Mouse (Mus musculus): ENCODE measurements around the gene Adgra1. TPM values are rescaled to one million over a fixed set of nuclear protein-coding genes. Genes with fewer than 3 reads are reported as not detected.

Adgra1 gene
- total RNA-seq, 2 experiments from 2014 or later = not detected

DNA sequence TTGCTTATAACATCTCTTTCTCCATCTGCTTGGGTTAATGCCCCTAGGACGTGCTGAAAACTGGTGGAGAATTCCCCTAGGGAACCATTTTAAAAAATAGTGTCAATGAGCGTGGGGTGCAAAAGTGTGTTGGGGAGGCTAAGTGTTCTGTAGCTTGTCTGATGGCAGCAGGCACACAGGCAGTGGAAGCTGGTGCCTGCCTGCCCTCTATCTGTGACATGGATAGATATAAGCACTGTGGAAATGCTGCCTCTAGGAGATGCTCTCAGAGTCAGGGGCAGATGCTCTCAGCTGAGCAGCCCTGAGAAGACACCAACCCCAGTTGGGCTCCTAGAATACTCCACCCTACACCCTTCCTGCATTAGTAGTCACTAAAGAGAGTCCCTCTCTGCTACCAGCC, 11.1 kb downstream of the Adgra1 start:
- no peak for ATAC-seq (replicated peaks; ENCODE audit: poor library complexity)

DNA sequence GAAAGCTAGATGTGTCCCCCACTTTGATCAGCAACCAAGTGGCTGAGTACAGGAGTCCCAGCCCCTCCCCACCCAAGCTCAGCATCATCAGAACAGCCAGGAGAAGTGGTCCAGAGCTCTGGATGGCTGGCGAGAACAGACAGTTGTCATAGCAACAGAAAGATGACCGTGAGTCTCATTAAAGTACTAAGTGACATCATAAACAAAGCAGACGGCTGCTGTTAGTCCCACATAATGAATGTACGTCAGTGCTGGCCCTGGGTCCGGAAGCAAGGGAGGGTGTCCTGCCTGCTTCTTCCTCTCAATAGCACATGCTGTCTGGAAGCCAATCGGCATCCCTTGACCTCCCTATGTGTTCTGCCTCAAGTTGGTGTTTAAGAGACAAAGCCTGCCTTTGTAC, 16.2 kb downstream of the Adgra1 start:
- ATAC-seq (replicated peaks; ENCODE audit: poor library complexity) = no peak

DNA sequence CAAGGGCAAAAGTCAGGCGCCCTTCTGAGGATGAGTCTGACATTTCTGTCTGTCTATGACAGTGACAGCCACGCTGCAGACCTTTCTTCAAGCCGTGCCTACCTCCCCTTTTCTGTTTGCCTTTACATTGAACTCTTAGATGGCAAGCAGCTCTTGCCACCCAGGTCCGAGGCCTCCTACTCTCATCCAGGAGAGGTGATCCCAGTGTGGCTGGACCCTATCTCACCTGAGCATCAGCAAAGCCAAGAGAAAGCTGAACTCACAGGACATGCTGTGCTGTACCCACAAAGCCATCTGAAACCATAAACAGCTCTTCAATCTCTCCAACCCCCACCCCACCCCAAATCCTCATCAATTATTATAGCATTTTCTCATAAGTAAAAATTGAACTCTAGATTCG, 16.7 kb downstream of the Adgra1 start:
- ATAC-seq (replicated peaks; ENCODE audit: poor library complexity) = no peak

DNA sequence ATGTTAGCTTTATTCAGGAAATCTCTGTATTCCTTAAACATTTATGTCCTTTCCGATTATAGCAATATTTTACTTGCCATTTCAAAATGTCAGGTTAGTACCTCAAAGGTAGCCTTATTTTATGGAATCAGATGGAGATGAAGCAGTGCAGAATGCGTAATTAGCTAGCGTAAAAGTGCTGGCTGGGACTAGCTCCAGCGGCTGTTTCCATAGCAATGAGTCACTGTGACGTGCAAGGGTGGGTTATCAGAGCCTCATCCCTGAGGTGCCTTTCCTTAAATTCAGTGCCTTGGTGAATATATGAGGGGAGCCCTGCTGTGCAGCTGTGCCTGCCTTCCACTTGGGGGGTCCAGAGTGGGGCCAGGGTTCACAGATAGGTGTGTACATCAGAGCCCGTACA, 17.1 kb downstream of the Adgra1 start:
- no peak for ATAC-seq (replicated peaks; ENCODE audit: poor library complexity)

DNA sequence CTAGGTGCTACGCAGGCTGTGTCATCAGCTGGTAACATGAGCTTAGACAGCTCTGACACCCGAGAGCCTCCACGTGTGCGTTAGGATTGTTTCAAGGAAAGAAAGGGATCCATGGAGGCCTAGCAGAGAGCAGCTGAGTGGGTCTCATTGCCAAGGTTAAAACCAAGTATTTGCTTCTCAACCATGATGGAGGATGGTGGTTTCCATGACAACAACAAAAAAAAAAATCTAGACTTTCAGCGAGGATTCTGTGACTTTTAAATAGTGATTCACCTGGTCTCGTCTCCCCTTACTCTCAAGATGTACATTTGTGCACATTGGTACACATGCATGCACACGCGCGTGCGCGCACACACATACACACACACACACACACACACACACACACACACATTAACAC, 21.3 kb downstream of the Adgra1 start:
- no peak for ATAC-seq (replicated peaks; ENCODE audit: poor library complexity)

DNA sequence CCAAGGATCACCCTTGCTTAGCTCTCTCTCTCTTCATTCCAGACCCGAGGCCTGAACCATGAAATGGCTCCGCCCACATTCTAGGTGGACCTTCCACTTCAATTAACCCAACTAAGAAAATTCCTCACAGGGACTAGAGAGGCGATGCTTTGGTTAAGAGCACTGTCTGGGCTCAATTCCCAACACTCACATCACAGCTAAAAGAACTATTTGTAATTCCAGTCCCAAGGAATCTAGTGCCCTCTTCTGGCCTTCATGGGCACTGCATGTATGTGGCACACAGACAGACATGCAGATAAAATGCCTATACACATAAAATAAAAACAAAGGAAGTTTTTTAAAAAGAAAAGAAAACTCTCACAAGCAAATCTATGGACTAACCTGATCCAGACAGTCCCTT, 27.4 kb downstream of the Adgra1 start:
- peak; percentile 79; the same call in 1 of the 2 replicates for ATAC-seq (replicated peaks; ENCODE audit: poor library complexity)

DNA sequence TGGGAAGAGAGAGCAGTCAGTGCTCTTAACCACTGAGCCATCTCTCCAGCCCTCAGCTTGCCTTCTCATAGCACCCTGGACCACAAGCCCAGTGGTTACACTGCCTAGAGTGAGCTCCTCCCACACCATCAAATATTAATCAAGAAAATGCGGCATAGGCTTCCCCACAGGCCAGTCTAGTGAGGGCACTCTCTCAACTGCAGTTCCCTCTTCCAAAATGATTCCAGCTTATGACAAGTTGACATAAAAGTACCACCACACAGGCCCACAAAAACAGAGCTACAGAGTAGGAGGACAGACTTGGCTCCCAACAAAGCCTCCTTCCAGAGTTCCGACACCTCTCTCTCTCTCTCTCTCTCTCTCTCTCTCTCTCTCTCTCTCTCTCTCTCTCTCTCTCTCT, 29.1 kb downstream of the Adgra1 start:
- ATAC-seq (replicated peaks; ENCODE audit: poor library complexity) = no peak

DNA sequence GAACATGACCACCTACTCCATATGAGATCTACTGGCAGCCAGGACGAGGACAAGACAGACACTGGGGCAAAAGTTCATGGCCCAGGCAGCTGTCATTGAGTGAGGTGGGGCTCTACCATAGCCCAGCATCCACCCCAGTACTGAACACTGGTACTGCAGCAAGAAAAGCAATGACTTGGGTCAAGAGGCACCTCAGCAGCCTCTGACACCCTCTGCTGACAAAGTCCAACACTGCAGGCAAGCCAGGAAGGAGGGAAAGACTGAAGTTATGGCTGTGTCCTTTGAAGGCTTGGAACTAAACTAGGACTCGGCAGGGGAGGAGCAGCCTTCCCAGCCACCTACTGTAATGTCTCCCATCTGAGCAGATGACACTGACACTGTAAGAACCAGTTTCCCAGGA, 30.3 kb downstream of the Adgra1 start:
- no peak for ATAC-seq (replicated peaks; ENCODE audit: poor library complexity)

DNA sequence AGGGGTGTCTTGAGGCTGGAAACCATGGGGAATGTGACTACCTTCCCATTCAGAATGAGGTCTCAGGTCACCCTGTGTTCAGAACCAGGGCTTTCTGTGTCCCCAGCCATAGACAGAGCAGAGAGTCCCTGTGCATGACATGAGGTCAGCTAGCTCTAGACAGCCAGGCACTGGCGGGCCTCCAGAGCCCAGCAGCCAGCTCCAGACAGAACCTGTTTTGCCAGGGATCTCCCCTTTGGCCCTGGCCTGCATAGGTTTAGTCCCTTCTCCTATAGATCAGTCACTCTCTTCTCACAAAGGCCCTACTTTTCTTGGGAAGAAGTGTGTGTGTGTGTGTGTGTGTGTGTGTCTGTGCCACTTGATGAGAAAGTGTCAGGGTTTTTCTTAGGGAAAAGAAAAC, 30.9 kb downstream of the Adgra1 start:
- ATAC-seq (replicated peaks; ENCODE audit: poor library complexity) = no peak

DNA sequence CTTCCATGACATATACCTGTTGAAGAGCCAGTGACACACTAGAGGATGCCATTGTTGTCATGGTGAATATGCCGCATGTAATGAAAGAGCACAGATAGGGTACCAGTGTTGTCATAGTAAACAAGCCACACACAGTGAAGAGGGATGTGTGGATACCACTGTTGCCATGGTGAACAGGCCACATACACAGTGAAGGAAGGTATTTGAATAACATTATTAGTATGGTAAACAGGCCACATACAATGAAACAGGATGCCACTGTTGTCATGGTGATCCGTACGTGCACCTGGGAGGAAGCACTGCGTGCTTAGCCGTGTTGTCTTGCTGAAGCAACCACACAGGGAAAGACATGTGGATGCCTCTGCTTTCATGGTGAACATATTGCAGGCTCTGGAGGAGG, 37.0 kb downstream of the Adgra1 start:
- no peak for ATAC-seq (replicated peaks; ENCODE audit: poor library complexity)

DNA sequence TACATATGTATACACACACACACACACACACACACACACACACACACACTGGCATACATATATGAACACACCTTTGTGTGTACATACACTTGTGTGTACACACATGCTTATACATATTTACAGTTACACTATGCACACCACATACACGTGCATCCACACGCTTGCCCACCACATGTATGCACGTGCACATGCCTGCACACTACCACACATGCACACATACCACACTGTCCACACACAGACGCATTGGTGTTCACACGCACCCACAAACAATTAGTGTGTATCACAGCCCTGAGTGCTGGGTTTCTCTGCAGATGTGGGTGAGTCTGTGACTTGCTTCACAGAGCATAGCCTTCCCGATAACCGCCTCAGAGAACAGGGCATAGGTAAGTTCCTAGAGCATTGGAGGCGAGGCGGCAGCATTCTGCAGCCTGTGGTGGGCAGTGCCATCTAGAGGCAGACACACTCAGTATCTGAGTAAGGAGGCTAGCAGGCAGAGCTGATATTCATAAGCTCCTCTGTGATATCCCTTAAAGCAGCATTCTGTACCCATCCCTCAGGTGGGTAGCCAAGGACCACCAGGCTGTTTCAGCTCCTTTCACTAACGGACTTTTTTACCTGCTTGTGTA, 43.3 kb downstream of the Adgra1 start:
- ATAC-seq (replicated peaks; ENCODE audit: poor library complexity) = no peak

DNA sequence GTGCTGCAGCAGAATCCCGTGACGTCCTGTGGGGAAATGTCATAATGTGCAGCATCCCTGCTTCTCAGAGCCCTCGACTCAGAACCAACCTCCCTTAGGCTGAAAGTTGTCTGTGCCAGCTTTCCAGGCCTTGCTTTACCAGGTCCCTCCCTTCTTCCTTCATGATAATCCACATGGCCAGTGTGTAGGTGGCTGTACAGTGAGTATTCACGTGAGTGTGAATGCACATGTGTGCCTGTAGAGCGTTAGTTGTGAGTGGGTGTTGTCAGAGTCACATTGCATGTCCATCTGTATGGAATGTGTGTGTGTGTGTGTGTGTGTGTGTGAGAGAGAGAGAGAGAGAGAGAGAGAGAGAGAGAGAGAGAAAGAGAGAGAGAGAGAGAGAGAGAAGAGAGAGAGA, 44.1 kb downstream of the Adgra1 start:
- ATAC-seq (replicated peaks; ENCODE audit: poor library complexity) = no peak

DNA sequence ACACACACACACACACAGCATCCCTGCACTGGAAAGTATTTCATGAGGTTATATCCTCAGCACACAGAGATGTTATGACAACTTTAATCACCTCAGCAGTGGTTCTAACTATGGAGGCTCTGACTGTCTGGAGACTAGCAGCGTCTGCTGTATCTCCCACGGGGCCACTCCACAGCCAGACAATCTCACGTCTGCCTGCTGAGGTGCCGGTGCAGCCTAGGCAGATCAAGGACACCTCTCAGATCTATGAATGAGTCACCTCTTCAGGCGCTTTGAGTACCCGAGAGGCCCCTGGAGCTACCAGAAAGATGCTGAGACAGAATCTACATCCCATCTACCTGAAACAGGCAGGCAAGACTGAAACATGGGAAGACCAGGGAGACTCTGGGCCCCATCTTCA, 44.6 kb downstream of the Adgra1 start:
- ATAC-seq (replicated peaks; ENCODE audit: poor library complexity) = no peak

DNA sequence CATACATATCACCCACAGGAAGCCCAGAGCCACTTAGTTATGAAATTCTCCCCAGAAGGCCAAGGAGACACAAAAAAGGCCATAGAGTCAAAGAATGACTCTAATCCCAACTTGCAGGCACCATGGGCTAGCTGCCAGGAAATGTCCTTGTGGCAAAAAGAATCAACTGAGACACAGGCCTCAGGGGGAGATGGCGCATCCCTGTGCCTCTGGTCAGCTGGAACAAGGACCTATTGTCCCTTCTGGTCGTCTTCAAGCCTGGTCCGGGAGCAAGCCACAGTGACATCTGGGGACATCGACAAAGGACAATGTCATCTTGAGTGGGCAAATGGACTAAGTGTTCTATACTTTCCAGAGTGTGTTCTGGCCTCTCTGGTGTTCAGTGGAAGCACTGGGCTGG, 49.6 kb downstream of the Adgra1 start:
- ATAC-seq (replicated peaks; ENCODE audit: poor library complexity) = no peak

DNA sequence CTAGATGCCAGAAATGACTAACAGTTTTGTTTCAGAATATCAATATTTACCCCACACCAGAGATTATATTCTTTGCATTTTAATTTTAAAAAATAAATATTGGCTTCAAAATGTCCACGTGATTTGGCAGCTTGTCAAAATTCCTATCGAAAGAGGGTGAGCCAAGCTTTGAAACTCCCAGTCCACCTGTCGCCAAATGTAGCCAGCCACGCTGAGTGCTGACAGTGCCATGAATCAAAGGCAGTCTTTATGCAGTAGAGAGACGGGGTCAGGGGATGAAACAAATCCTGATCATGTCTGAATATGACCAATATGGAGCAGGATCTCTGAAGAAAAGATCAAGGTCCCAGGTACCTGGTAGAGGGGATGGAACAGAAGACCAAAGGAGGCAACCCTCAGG, 57.8 kb downstream of the Adgra1 start:
- no peak for ATAC-seq (replicated peaks; ENCODE audit: poor library complexity)

DNA sequence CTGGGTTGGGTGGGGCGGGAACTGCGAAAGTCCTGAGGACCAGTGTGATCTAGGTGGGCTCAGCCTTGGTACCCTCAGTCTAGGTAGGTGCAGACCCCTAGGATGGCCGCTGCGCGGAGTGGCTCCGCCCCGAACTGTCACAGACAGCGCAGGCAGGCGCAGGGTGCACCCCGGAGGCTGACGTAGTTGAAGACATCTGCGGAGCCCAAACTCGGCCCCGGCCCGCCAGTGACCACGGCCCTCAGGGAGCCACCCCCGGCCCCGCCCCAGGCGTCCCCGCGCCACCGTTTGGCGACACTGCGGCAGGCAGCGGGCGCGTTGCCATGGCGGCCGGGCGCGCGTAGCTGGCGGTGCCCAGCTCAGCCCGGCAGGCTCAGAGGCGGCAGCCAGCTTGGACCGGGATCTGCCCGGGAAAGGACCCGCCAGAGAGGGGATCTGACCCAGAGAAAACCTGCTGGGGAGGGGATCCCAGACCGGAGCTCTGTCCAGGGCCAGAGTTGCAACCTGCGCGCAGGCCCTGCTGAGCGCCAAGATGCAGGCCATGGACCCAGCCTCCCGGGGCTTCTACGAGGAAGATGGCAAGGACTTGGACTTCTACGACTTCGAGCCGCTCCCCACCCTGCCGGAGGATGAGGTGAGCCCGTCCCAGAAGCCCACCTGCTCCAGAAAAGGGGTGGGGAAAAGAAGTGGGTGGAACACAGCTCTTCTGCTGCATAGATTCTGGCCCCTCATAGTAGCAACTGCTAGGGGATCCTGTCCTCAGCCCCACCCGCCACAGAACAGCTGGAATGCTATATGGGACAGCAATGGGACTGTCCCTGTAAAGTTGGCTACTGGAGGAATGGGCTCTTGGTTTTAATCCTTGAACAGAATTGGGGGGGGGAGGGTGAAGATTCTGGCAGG, 60.9 kb downstream of the Adgra1 start, which contains the start of gene Kndc1:
TSS of gene Kndc1 (plus strand) at position 42 of the 903 bp plus-strand sequence.
- no peak for ATAC-seq (replicated peaks; ENCODE audit: poor library complexity)

DNA sequence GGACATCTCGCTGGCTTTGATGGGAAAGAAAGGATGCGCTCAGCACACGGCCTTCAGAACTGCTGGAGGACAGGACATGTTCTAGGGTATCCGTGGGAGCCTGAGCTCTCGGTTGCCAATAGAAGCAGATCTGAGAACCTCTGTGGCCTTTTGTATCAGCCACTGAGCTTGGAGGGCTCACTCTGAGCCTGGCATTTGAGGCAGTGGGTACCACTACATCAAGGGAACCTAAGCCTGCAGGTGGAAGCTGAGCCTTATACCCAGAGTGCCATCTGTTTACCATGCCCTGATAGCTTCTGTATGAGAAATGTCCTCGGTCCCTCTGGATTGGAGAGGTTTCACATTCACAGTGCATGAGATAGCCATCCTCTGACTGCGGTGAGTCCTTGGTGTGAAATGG, 62.3 kb downstream of the Adgra1 start:
- ATAC-seq (replicated peaks; ENCODE audit: poor library complexity) = no peak

DNA sequence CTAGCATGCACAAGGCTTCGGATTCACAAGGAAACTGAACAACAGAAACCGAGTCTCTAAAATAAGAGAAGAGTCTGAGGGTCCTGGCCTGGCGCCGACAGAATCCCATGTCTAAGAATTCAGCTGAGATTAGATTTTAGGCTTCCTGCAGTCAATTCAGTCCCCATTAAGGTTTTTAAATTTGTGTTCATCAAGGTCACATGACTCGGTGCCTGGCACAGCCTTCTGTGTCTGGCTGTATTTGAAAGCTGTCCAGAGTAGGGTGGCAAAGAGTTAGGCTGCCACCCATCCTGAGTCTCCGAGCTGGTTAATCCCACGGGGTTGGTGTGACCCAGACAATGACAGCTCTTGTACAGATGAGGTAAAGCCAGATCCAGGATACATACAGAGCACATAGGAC, 62.8 kb downstream of the Adgra1 start:
- no peak for ATAC-seq (replicated peaks; ENCODE audit: poor library complexity)

DNA sequence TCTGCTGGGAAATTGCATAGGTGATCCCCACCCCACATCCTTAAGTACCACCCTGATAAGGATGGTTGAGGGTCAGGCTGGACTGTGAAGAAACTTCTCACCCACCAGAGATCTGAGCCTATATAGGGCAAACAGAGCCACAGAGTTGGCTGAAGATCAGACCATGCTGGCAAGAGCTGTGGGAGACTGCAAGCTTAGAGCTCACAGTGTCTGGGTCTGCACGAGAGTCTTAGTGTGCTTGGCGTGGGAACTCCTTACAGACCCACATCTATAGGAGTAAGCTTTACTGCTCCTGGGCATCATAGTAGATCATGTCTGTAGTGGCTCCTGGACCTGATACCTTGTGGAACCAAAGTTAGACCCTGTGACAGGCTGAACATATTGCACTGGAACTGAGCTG, 64.6 kb downstream of the Adgra1 start:
- no peak for ATAC-seq (replicated peaks; ENCODE audit: poor library complexity)

DNA sequence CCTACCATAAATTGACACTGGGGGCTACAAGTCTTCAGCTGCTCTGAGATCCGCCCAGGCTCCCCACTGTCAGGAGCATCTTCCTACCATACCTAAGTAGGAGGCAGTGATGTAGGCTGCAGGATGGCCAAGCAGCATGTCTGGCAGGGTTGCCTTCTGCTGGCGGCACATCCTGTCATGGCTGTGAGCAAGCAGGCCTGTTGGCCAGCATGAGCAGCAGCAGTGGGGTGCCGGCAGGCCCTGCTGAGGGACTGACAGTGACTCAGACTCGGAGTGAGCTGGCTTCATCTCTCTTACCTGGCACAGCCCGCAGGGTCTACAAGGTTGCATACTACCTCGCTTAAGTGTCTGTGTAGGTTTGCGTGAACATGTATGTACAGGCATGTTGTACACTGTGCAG, 65.5 kb downstream of the Adgra1 start:
- ATAC-seq (replicated peaks; ENCODE audit: poor library complexity) = no peak

DNA sequence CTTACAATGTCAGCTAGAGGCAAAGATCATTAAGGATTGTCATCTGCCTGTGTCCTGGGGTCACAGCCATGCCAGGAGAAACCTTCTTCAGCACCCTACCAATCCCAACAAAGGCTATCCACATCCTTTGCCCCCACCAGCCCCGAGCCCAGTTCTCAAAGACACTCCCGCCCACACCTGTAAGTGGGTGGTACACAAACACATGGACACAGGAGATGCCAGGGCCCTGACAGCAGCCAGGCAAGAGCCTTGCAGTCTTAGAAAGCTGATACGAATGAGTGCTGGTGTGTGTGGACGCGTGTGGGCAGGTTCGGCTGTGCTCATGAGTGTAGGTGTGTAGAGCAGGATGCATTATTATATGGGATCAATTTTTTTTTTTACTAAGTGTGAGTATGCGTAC, 66.5 kb downstream of the Adgra1 start:
- no peak for ATAC-seq (replicated peaks; ENCODE audit: poor library complexity)

DNA sequence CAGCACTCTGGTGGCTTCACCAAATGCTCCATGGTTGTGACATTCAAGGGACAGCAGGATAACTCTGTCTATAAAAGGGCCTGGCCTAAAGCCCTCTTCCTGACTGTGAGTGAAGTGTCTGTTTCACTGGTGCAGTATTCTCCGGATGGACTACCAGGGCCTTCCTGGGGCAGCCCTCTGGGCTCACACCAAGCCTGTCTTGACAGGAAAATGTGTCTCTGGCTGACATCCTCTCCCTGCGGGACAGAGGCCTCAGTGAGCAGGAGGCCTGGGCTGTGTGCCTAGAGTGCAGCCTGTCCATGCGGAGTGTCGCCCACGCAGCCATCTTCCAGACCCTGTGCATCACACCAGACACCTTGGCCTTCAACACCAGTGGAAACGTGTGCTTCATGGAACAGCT, 66.9 kb downstream of the Adgra1 start:
- no peak for ATAC-seq (replicated peaks; ENCODE audit: poor library complexity)

DNA sequence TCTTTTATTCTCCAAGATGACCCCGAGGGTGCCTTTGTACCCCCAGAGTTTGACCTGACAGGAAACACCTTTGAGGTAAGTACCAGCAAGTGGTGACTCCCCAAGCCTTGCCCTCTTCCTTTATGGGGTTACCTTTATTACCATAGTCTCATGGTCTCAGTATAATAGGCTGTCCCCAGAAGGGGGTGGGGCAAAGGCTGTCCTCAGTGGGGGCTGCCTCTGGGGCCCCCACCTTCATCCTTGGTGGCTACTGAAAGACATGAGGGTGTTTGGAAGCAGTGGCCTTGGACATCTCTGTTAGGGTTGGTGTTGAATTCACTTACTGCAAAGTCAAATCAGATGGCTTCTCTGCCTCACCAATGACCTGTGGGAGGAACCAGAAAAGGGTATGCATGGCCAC, 68.0 kb downstream of the Adgra1 start:
- no peak for ATAC-seq (replicated peaks; ENCODE audit: poor library complexity)

Measured in megakaryocyte progenitor cell, adult 5-6 weeks (primary cell).